Mouse (Mus musculus): ENCODE measurements around the gene Sart1.
A peak's percentile ranks its signal among the peaks of the same experiment; 100 is the strongest.

- TF ChIP-seq CTCF (IDR thresholded peaks at IDR 0.05; ENCODE audit: extremely low read depth, insufficient read length, insufficient replicate concordance, low read depth, low read length) (no peak), POLR2A (IDR thresholded peaks at IDR 0.05; ENCODE audit: low read depth, low read length) (peak; percentile 29; the same call in 1 of the 2 replicates)
Observed at GRCm38 (mm10) chr19:5389647-5390046, 1.1 kb upstream of the Sart1 start.

Data from small intestine, adult 2 months (tissue).